Mouse (Mus musculus) ES-Bruce4 (cell line): ENCODE measurements around the gene Clmn.

Source experiments
- CTCF ChIP-seq: IDR thresholded peaks from one replicate; pipeline ENCODE4 v1.8.1; 2011; ENCODE audit warnings: low read depth, low read length
- EP300 ChIP-seq: IDR thresholded peaks from 2 replicates; pipeline ENCODE4 v1.6.1; 2011; ENCODE audit warnings: low read depth, low read length; ENCODE audit not compliant: insufficient read depth
- POLR2A ChIP-seq: IDR thresholded peaks from one replicate; pipeline ENCODE4 v1.8.1; 2011; ENCODE audit warnings: low read length; ENCODE audit not compliant: insufficient read depth

DNA sequence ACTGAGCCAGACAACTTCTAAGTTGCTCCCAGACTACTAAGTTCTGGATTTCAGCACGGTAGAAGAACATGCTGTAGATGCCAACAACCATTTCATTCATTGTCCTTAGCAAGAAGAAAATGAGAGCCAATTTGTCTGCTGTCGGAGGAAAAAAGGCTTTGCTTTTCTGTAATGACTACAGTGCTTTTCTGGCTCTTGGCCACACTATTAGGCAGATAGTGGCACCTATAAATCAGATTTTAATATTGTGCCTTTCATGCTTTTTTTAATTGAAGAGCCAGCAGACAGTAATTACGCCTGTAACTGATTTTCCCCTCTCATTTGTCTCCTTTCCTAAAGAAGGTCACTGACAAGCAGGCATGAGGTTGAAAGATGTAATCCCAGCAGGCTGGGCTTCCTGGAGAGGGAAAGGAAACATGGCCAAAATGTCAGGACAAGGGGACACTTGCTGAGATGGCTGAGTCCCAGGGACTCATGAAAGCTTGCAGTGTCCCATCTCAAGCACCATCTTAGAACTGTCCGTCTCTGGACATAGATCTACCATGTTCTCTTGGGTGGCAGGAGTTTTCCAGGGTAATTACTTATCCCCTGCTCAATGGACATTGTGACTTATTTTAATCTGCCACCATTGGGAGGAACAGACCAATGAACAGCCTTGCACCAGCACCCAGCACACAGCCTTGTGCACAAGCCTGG, 58.0 kb downstream of the Clmn start:
- TF ChIP-seq CTCF, result no peak
- no peak for TF ChIP-seq EP300
- no peak for TF ChIP-seq POLR2A
